Mouse (Mus musculus): ENCODE measurements around the gene Osm. TPM values are rescaled to one million over a fixed set of nuclear protein-coding genes. Genes with fewer than 3 reads are reported as not detected.

Gene Osm
- polyA plus RNA-seq, 1 experiment from 2014 or later, result not detected

- Histone ChIP-seq H3K4me2 (no peak overlapping the region), H3K9me3 (no peaks in the 10 kb centered on the region), H3K36me3 (no peaks in the 10 kb centered on the region), H3K4me1 (replicated peaks) (no peaks in the 10 kb centered on the region), H3K27ac (no peak overlapping the region), H3K4me3 (replicated peaks) (no peak overlapping the region), H3K9ac (replicated peaks) (no peak overlapping the region), H3K27me3 (no peaks in the 10 kb centered on the region)
- 80% methylated on average over 7 of the region's 7 CpGs for WGBS
- ATAC-seq (ENCODE audit: insufficient number of reproducible peaks, insufficient read depth, low FRiP score, low TSS enrichment, low read depth), result no peak
These were observed 3.9 kb downstream of the Osm start for GRCm38 (mm10) chr11:4240151-4240550.

- no peaks in the 10 kb centered on the region for H3K4me1 ChIP-seq (replicated peaks)
- H3K9ac ChIP-seq (replicated peaks), result no peak overlapping the region
- ATAC-seq (ENCODE audit: insufficient number of reproducible peaks, insufficient read depth, low FRiP score, low TSS enrichment, low read depth), result no peak
- no peak overlapping the region for H3K27ac ChIP-seq
- no peaks in the 10 kb centered on the region for H3K9me3 ChIP-seq
- no peaks in the 10 kb centered on the region for H3K36me3 ChIP-seq
- H3K4me3 ChIP-seq (replicated peaks), result no peak overlapping the region
- H3K4me2 ChIP-seq, result no peak overlapping the region
- WGBS, result 80% methylated on average over 4 of the region's 4 CpGs
- no peaks in the 10 kb centered on the region for H3K27me3 ChIP-seq
These were observed 5.0 kb downstream of the Osm start for GRCm38 (mm10) chr11:4241180-4241579.

GRCm38 (mm10) chr11:4246126-4246525 lies 9.9 kb downstream of the Osm start:
- Histone ChIP-seq H3K36me3 (no peaks in the 10 kb centered on the region), H3K4me2 (no peak overlapping the region), H3K4me1 (replicated peaks) (no peaks in the 10 kb centered on the region), H3K9me3 (no peaks in the 10 kb centered on the region), H3K27me3 (no peaks in the 10 kb centered on the region), H3K27ac (no peak overlapping the region), H3K9ac (replicated peaks) (no peak overlapping the region), H3K4me3 (replicated peaks) (no peak overlapping the region)
- no peak for ATAC-seq (ENCODE audit: insufficient number of reproducible peaks, insufficient read depth, low FRiP score, low TSS enrichment, low read depth)
- 61% methylated on average over 6 of the region's 6 CpGs for WGBS

- WGBS, result 51% methylated on average over 4 of the region's 4 CpGs
- Histone ChIP-seq H3K27me3 (no peaks in the 10 kb centered on the region), H3K9me3 (no peaks in the 10 kb centered on the region), H3K4me3 (replicated peaks) (no peak overlapping the region), H3K4me2 (no peak overlapping the region), H3K4me1 (replicated peaks) (no peaks in the 10 kb centered on the region), H3K9ac (replicated peaks) (no peak overlapping the region), H3K27ac (no peak overlapping the region), H3K36me3 (no peaks in the 10 kb centered on the region)
- no peak for ATAC-seq (ENCODE audit: insufficient number of reproducible peaks, insufficient read depth, low FRiP score, low TSS enrichment, low read depth)
These were observed 10.4 kb downstream of the Osm start for GRCm38 (mm10) chr11:4246623-4247022.

- H3K4me3 ChIP-seq (replicated peaks), result no peak overlapping the region
- no peak overlapping the region for H3K27ac ChIP-seq
- no peaks in the 10 kb centered on the region for H3K4me1 ChIP-seq (replicated peaks)
- H3K9ac ChIP-seq (replicated peaks), result no peak overlapping the region
- 70% methylated on average over 14 of the region's 14 CpGs for WGBS
- no peaks in the 10 kb centered on the region for H3K36me3 ChIP-seq
- no peaks in the 10 kb centered on the region for H3K27me3 ChIP-seq
- no peaks in the 10 kb centered on the region for H3K9me3 ChIP-seq
- no peak overlapping the region for H3K4me2 ChIP-seq
- no peak for ATAC-seq (ENCODE audit: insufficient number of reproducible peaks, insufficient read depth, low FRiP score, low TSS enrichment, low read depth)
These were observed 11.2 kb downstream of the Osm start for GRCm38 (mm10) chr11:4247201-4247959.

GRCm38 (mm10) chr11:4249151-4249550 lies 12.9 kb downstream of the Osm start:
- no peak for ATAC-seq (ENCODE audit: insufficient number of reproducible peaks, insufficient read depth, low FRiP score, low TSS enrichment, low read depth)
- no peak overlapping the region for H3K4me2 ChIP-seq
- no peaks in the 10 kb centered on the region for H3K36me3 ChIP-seq
- no peaks in the 10 kb centered on the region for H3K4me1 ChIP-seq (replicated peaks)
- 94% methylated on average over 3 of the region's 3 CpGs for WGBS
- no peak overlapping the region for H3K4me3 ChIP-seq (replicated peaks)
- H3K27me3 ChIP-seq, result no peaks in the 10 kb centered on the region
- no peaks in the 10 kb centered on the region for H3K9me3 ChIP-seq
- no peak overlapping the region for H3K9ac ChIP-seq (replicated peaks)
- H3K27ac ChIP-seq, result no peak overlapping the region

- Histone ChIP-seq H3K4me1 (replicated peaks) (no peaks in the 10 kb centered on the region), H3K9ac (replicated peaks) (no peak overlapping the region), H3K9me3 (no peaks in the 10 kb centered on the region), H3K27me3 (no peaks in the 10 kb centered on the region), H3K4me3 (replicated peaks) (no peak overlapping the region), H3K27ac (no peak overlapping the region), H3K36me3 (no peaks in the 10 kb centered on the region), H3K4me2 (no peak overlapping the region)
- ATAC-seq (ENCODE audit: insufficient number of reproducible peaks, insufficient read depth, low FRiP score, low TSS enrichment, low read depth), result no peak
- WGBS, result 79% methylated on average over 7 of the region's 7 CpGs
These were observed 14.1 kb downstream of the Osm start for GRCm38 (mm10) chr11:4250290-4250689.

GRCm38 (mm10) chr11:4251376-4251775 lies 15.2 kb downstream of the Osm start:
- Histone ChIP-seq H3K4me1 (replicated peaks) (no peaks in the 10 kb centered on the region), H3K4me3 (replicated peaks) (no peak overlapping the region), H3K9me3 (no peaks in the 10 kb centered on the region), H3K27ac (no peak overlapping the region), H3K4me2 (no peak overlapping the region), H3K9ac (replicated peaks) (no peak overlapping the region), H3K27me3 (no peaks in the 10 kb centered on the region), H3K36me3 (no peaks in the 10 kb centered on the region)
- ATAC-seq (ENCODE audit: insufficient number of reproducible peaks, insufficient read depth, low FRiP score, low TSS enrichment, low read depth), result no peak
- WGBS, result 81% methylated on average over 3 of the region's 3 CpGs

- Histone ChIP-seq H3K27me3 (no peaks in the 10 kb centered on the region), H3K4me2 (no peak overlapping the region)
- 68% methylated on average over 2 of the region's 2 CpGs for WGBS
These were observed 16.7 kb downstream of the Osm start for GRCm38 (mm10) chr11:4252886-4253285.

GRCm38 (mm10) chr11:4256846-4257607 lies 20.8 kb downstream of the Osm start, which contains the start of gene Lif:
Gene Lif (plus strand): TSS chr11:4257557.
- Histone ChIP-seq H3K4me1 (replicated peaks) (peaks cover 20% of the 10 kb centered on the region), H3K4me2 (no peak within 1 kb of the TSS), H3K4me3 (replicated peaks) (no peak within 1 kb of the TSS), H3K9ac (replicated peaks) (no peak within 1 kb of the TSS), H3K36me3 (no peaks in the 10 kb centered on the region), H3K9me3 (no peaks in the 10 kb centered on the region), H3K27me3 (no peaks in the 10 kb centered on the region), H3K27ac (no peak within 1 kb of the TSS)
- 55% methylated on average over 11 of the region's 11 CpGs for WGBS
- ATAC-seq (ENCODE audit: insufficient number of reproducible peaks, insufficient read depth, low FRiP score, low TSS enrichment, low read depth), result no peak

More at GRCm38 (mm10) chr11:4252886-4253285, 16.7 kb downstream of the Osm start:
- Histone ChIP-seq H3K4me1 (replicated peaks) (no peaks in the 10 kb centered on the region), H3K9ac (replicated peaks) (no peak overlapping the region), H3K36me3 (no peaks in the 10 kb centered on the region), H3K4me3 (replicated peaks) (no peak overlapping the region), H3K9me3 (no peaks in the 10 kb centered on the region), H3K27ac (no peak overlapping the region)
- no peak for ATAC-seq (ENCODE audit: insufficient number of reproducible peaks, insufficient read depth, low FRiP score, low TSS enrichment, low read depth)

- WGBS, result 69% methylated on average over 5 of the region's 5 CpGs
- peaks cover 28% of the 10 kb centered on the region for H3K4me1 ChIP-seq (replicated peaks)
- H3K4me3 ChIP-seq (replicated peaks), result no peak overlapping the region
- no peak for ATAC-seq (ENCODE audit: insufficient number of reproducible peaks, insufficient read depth, low FRiP score, low TSS enrichment, low read depth)
- H3K9ac ChIP-seq (replicated peaks), result no peak overlapping the region
- no peaks in the 10 kb centered on the region for H3K36me3 ChIP-seq
- H3K9me3 ChIP-seq, result no peaks in the 10 kb centered on the region
- H3K27me3 ChIP-seq, result no peaks in the 10 kb centered on the region
- H3K27ac ChIP-seq, result no peak overlapping the region
- H3K4me2 ChIP-seq, result no peak overlapping the region
These were observed 21.5 kb downstream of the Osm start for GRCm38 (mm10) chr11:4257756-4258155.
